Mouse (Mus musculus) embryonic fibroblast, embryonic 13.5 days (primary cell): Measurements from ENCODE around the gene Fut1.

Experiments used
- CTCF ChIP-seq: IDR thresholded peaks from 2 replicates; pipeline ENCODE4 v1.5.1; 2011; ENCODE audit warnings: mild to moderate bottlenecking, control low read depth, low read length, moderate library complexity, borderline replicate concordance; ENCODE audit not compliant: insufficient read depth
- POLR2A ChIP-seq: IDR thresholded peaks from 2 replicates; pipeline ENCODE4 v1.6.1; 2011; ENCODE audit warnings: low read depth, mild to moderate bottlenecking, control low read depth, low read length, moderate library complexity

GRCm38 (mm10) chr7:45619592-45619991 lies 2.5 kb downstream of the Fut1 start:
- TF ChIP-seq CTCF (no peak), POLR2A (no peak)
